ENCODE assay signal across 29 mouse cellular contexts in the genomic region with DNA sequence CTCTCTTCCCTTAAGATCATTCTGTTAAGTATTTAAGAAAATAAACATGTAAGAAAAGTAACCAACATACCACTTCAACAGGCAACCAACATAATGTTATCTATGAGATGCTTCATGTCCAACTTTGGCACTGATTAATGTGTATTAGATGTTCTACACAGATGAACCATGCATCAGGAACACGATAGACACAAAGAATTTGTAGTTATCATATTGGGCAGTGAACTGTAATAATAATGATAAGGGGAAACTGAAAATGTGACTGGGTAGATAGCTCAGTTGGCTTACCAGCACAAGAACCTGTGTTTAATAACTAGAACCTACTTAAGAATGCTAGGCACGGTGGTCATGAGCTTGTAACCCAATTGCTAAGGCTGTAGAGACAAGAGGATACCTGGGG.
"Had no signal": no experiment of that assay in that cellular context is flagged by ENCODE, and none has a peak within 500 bp of the region (broad histone marks: within the 10 kb centered on the region; RNA-seq: fewer than 3 reads in every experiment).

No protein-coding gene starts in this region.

- H3K4me1 ChIP-seq: limb, embryonic 10.5 days; limb, embryonic 12.5 days; limb, embryonic 13.5 days; limb, embryonic 15.5 days; lung, embryonic 15.5 days; megakaryocyte, embryonic 14.5 days; midbrain, embryonic 12.5 days; midbrain, embryonic 13.5 days; midbrain, embryonic 15.5 days; neural tube, embryonic 12.5 days had no signal

- H3K27ac ChIP-seq: left cerebral cortex, adult 2 months; limb, embryonic 10.5 days; limb, embryonic 12.5 days; limb, embryonic 13.5 days; limb, embryonic 15.5 days; liver, embryonic 15.5 days; lung, embryonic 15.5 days; macrophage; midbrain, embryonic 10.5 days; midbrain, embryonic 12.5 days; midbrain, embryonic 13.5 days; midbrain, embryonic 15.5 days; neural tube, embryonic 12.5 days had no signal

- H3K9ac ChIP-seq: limb, embryonic 12.5 days; limb, embryonic 13.5 days; limb, embryonic 15.5 days; liver, embryonic 15.5 days; liver, postnatal 0 days; lung, embryonic 14.5 days; lung, embryonic 15.5 days; midbrain, embryonic 12.5 days; midbrain, embryonic 13.5 days; midbrain, embryonic 15.5 days; neural tube, embryonic 12.5 days had no signal

- H3K36me3 ChIP-seq: limb, embryonic 10.5 days; limb, embryonic 12.5 days; limb, embryonic 13.5 days; limb, embryonic 15.5 days; liver, embryonic 15.5 days; lung, embryonic 15.5 days; midbrain, embryonic 10.5 days; midbrain, embryonic 12.5 days; midbrain, embryonic 13.5 days; midbrain, embryonic 15.5 days; neural tube, embryonic 12.5 days had no signal

- H3K27me3 ChIP-seq: limb, embryonic 12.5 days; limb, embryonic 13.5 days; limb, embryonic 15.5 days; liver, embryonic 15.5 days; lung, embryonic 15.5 days; megakaryocyte, embryonic 14.5 days; midbrain, embryonic 12.5 days; midbrain, embryonic 13.5 days; midbrain, embryonic 15.5 days; neural tube, embryonic 12.5 days had no signal

- H3K9me3 ChIP-seq: limb, embryonic 10.5 days; limb, embryonic 12.5 days; limb, embryonic 13.5 days; limb, embryonic 15.5 days; liver, embryonic 15.5 days; lung, embryonic 15.5 days; megakaryocyte, embryonic 14.5 days; midbrain, embryonic 10.5 days; midbrain, embryonic 12.5 days; midbrain, embryonic 13.5 days; midbrain, embryonic 15.5 days; neural tube, embryonic 12.5 days had no signal

- H3K4me2 ChIP-seq: limb, embryonic 12.5 days; limb, embryonic 13.5 days; limb, embryonic 15.5 days; liver, embryonic 11.5 days; liver, embryonic 15.5 days; lung, embryonic 14.5 days; lung, embryonic 15.5 days; midbrain, embryonic 11.5 days; midbrain, embryonic 12.5 days; midbrain, embryonic 13.5 days; midbrain, embryonic 15.5 days; neural tube, embryonic 12.5 days had no signal

- H3K4me3 ChIP-seq: left cerebral cortex, adult 2 months; limb, embryonic 10.5 days; limb, embryonic 12.5 days; limb, embryonic 13.5 days; limb, embryonic 15.5 days; liver, embryonic 15.5 days; lung, embryonic 15.5 days; megakaryocyte, embryonic 14.5 days; midbrain, embryonic 10.5 days; midbrain, embryonic 12.5 days; midbrain, embryonic 13.5 days; midbrain, embryonic 15.5 days; myocyte; neural tube, embryonic 12.5 days had no signal

- ATAC-seq: liver, postnatal 0 days; lung, postnatal 0 days; midbrain, embryonic 13.5 days; midbrain, embryonic 15.5 days; midbrain, embryonic 16.5 days had no signal

- DNase-seq: left cerebral cortex, postnatal 4 days; liver, postnatal 0 days; lung, adult 18-20 months; lung, adult 2 months; lung, embryonic 14.5 days; lung, postnatal 10 days; lung, postnatal 14 days; lung, postnatal 36 days; lung, postnatal 4 days; midbrain, embryonic 14.5 days had no signal
